Mouse (Mus musculus) limb, embryonic 13.5 days (tissue): ENCODE results near the gene Cdc14b. TPM values are rescaled to one million over a fixed set of nuclear protein-coding genes. Genes with fewer than 3 reads are reported as not detected.
A peak's percentile ranks its signal among the peaks of the same experiment; 100 is the strongest.

Source experiments
- ATAC-seq: fragments of 200-750 bp; cut with Nextera tagmentation; 2 replicates; pipeline ENCODE4 v1.8.0; 2017; ENCODE audit warnings: low read depth, moderate number of reproducible peaks, moderate TSS enrichment; ENCODE audit not compliant: low FRiP score
- H3K27ac ChIP-seq: fragments of 300-500 bp; sonication (generic); 2 replicates; pipeline ENCODE4 v1.5.1; 2015; ENCODE audit warnings: inconsistent platforms, mild to moderate bottlenecking, moderate library complexity
- H3K27me3 ChIP-seq: fragments of 300-500 bp; sonication (generic); 2 replicates; pipeline ENCODE4 v1.6.1; 2015; ENCODE audit warnings: mild to moderate bottlenecking, inconsistent platforms
- H3K36me3 ChIP-seq: fragments of 300-500 bp; sonication (generic); 2 replicates; pipeline ENCODE4 v1.6.1; 2015; ENCODE audit warnings: inconsistent platforms, mild to moderate bottlenecking, moderate library complexity
- H3K4me1 ChIP-seq: fragments of 300-500 bp; sonication (generic); 2 replicates; pipeline ENCODE4 v1.6.1; 2015; ENCODE audit warnings: inconsistent platforms
- H3K4me2 ChIP-seq: fragments of 300-500 bp; sonication (generic); replicated peaks from 2 replicates; pipeline ENCODE4 v1.6.1; 2015; ENCODE audit warnings: inconsistent platforms, mild to moderate bottlenecking, moderate library complexity
- H3K4me3 ChIP-seq: fragments of 300-500 bp; sonication (generic); 2 replicates; pipeline ENCODE4 v1.5.1; 2015; ENCODE audit warnings: moderate library complexity, mild to moderate bottlenecking, inconsistent platforms
- H3K9ac ChIP-seq: fragments of 300-500 bp; sonication (generic); 2 replicates; pipeline ENCODE4 v1.6.1; 2015; ENCODE audit warnings: mild to moderate bottlenecking, inconsistent platforms
- H3K9me3 ChIP-seq: fragments of 300-500 bp; sonication (generic); 2 replicates; pipeline ENCODE4 v1.6.1; 2016; ENCODE audit warnings: inconsistent platforms
- WGBS: fragments of 180-500 bp; shearing (Covaris S2); methylation state at CpG from one replicate; pipeline ENCODE4 v1.1.7; 2015; 5-methylcytosine and 5-hydroxymethylcytosine counted together
- polyA plus RNA-seq: library from polyadenylated mRNA; unstranded; fragments of >200 nt; fragmentation: Nextera tagmentation; extraction: Ambion mirVana; gene quantifications from 2 replicates; pipeline ENCODE4 v1.2.1, GENCODE M21; 2015

Gene Cdc14b
- polyA plus RNA-seq, 1 experiment from 2014 or later: 22.0 TPM

- WGBS: 91% methylated on average over 5 of the region's 5 CpGs
- no peak for ATAC-seq
- Histone ChIP-seq H3K27ac (no peak overlapping the region), H3K27me3 (no peaks in the 10 kb centered on the region), H3K9me3 (no peaks in the 10 kb centered on the region), H3K9ac (no peak overlapping the region), H3K4me3 (no peak overlapping the region), H3K4me2 (no peak overlapping the region), H3K36me3 (peaks cover 18% of the 10 kb centered on the region), H3K4me1 (no peaks in the 10 kb centered on the region)
These were observed 60.2 kb downstream of the Cdc14b start for GRCm38 (mm10) chr13:64214891-64215290.

GRCm38 (mm10) chr13:64211995-64212603 lies 63.0 kb downstream of the Cdc14b start:
- 89% methylated on average over 5 of the region's 5 CpGs for WGBS

GRCm38 (mm10) chr13:64208146-64208545 lies 66.9 kb downstream of the Cdc14b start:
- H3K9me3 ChIP-seq: no peaks in the 10 kb centered on the region
- no peak for ATAC-seq
- no peak overlapping the region for H3K4me3 ChIP-seq
- 90% methylated on average over 6 of the region's 6 CpGs for WGBS
- H3K27me3 ChIP-seq: no peaks in the 10 kb centered on the region
- no peak overlapping the region for H3K27ac ChIP-seq
- H3K4me2 ChIP-seq: no peak overlapping the region
- peaks cover 6% of the 10 kb centered on the region; the same call in 1 of the 2 replicates for H3K4me1 ChIP-seq
- no peak overlapping the region for H3K9ac ChIP-seq
- H3K36me3 ChIP-seq: peaks cover 8% of the 10 kb centered on the region

More at GRCm38 (mm10) chr13:64211995-64212603, 63.0 kb downstream of the Cdc14b start:
- Histone ChIP-seq H3K36me3 (peaks cover 21% of the 10 kb centered on the region), H3K9me3 (no peaks in the 10 kb centered on the region), H3K4me2 (no peak overlapping the region), H3K9ac (no peak overlapping the region), H3K4me3 (no peak overlapping the region), H3K27ac (no peak overlapping the region), H3K27me3 (no peaks in the 10 kb centered on the region), H3K4me1 (no peaks in the 10 kb centered on the region)
- no peak for ATAC-seq

- Histone ChIP-seq H3K9me3 (no peaks in the 10 kb centered on the region), H3K4me1 (peaks cover 6% of the 10 kb centered on the region; the same call in 1 of the 2 replicates), H3K27me3 (no peaks in the 10 kb centered on the region), H3K4me2 (no peak overlapping the region), H3K4me3 (no peak overlapping the region), H3K9ac (no peak overlapping the region), H3K27ac (no peak overlapping the region), H3K36me3 (peaks cover 13% of the 10 kb centered on the region)
- 18% methylated on average over 2 of the region's 2 CpGs for WGBS
- peak; percentile 71; the same call in 1 of the 2 replicates for ATAC-seq
These were observed 69.9 kb downstream of the Cdc14b start for GRCm38 (mm10) chr13:64205186-64205585.

GRCm38 (mm10) chr13:64204726-64205125 lies 70.4 kb downstream of the Cdc14b start:
- H3K9me3 ChIP-seq: no peaks in the 10 kb centered on the region
- no peak overlapping the region for H3K4me3 ChIP-seq
- H3K27me3 ChIP-seq: no peaks in the 10 kb centered on the region
- no peak overlapping the region for H3K4me2 ChIP-seq
- peaks cover 6% of the 10 kb centered on the region; the same call in 1 of the 2 replicates for H3K4me1 ChIP-seq
- ATAC-seq: no peak
- WGBS: 66% methylated on average over 2 of the region's 2 CpGs
- H3K27ac ChIP-seq: no peak overlapping the region
- H3K36me3 ChIP-seq: peaks cover 15% of the 10 kb centered on the region
- H3K9ac ChIP-seq: no peak overlapping the region

GRCm38 (mm10) chr13:64200911-64201310 lies 74.2 kb downstream of the Cdc14b start:
- Histone ChIP-seq H3K27me3 (no peaks in the 10 kb centered on the region), H3K9ac (no peak overlapping the region), H3K36me3 (peaks cover 23% of the 10 kb centered on the region), H3K4me2 (no peak overlapping the region), H3K27ac (no peak overlapping the region), H3K4me1 (peaks cover 9% of the 10 kb centered on the region; the same call in 1 of the 2 replicates), H3K4me3 (no peak overlapping the region), H3K9me3 (no peaks in the 10 kb centered on the region)
- ATAC-seq: no peak
- 97% methylated on average over 4 of the region's 4 CpGs for WGBS

GRCm38 (mm10) chr13:64198310-64198709 lies 76.8 kb downstream of the Cdc14b start:
- Histone ChIP-seq H3K4me2 (no peak overlapping the region), H3K36me3 (peaks cover 30% of the 10 kb centered on the region), H3K27me3 (no peaks in the 10 kb centered on the region), H3K4me3 (no peak overlapping the region), H3K9ac (no peak overlapping the region), H3K4me1 (0 out of 2 replicates have a peak, but pooled peaks cover 3% of the 10 kb centered on the region), H3K9me3 (no peaks in the 10 kb centered on the region), H3K27ac (no peak overlapping the region)
- WGBS: 85% methylated on average over 4 of the region's 4 CpGs
- no peak for ATAC-seq

- H3K36me3 ChIP-seq: peaks cover 30% of the 10 kb centered on the region
- no peaks in the 10 kb centered on the region for H3K27me3 ChIP-seq
- ATAC-seq: no peak
- 0 out of 2 replicates have a peak, but pooled peaks cover 3% of the 10 kb centered on the region for H3K4me1 ChIP-seq
- H3K4me3 ChIP-seq: no peak overlapping the region
- no peaks in the 10 kb centered on the region for H3K9me3 ChIP-seq
- H3K9ac ChIP-seq: no peak overlapping the region
- 58% methylated on average over 6 of the region's 6 CpGs for WGBS
- H3K4me2 ChIP-seq: no peak overlapping the region
- no peak overlapping the region for H3K27ac ChIP-seq
These were observed 77.2 kb downstream of the Cdc14b start for GRCm38 (mm10) chr13:64197899-64198298.

- H3K4me2 ChIP-seq: no peak overlapping the region
- H3K4me1 ChIP-seq: no peaks in the 10 kb centered on the region
- H3K9me3 ChIP-seq: no peaks in the 10 kb centered on the region
- H3K36me3 ChIP-seq: peaks cover 57% of the 10 kb centered on the region
- H3K9ac ChIP-seq: no peak overlapping the region
- H3K4me3 ChIP-seq: no peak overlapping the region
- no peak overlapping the region for H3K27ac ChIP-seq
- H3K27me3 ChIP-seq: no peaks in the 10 kb centered on the region
- no peak for ATAC-seq
These were observed 88.0 kb downstream of the Cdc14b start for GRCm38 (mm10) chr13:64187065-64187464.

GRCm38 (mm10) chr13:64186516-64186915 lies 88.6 kb downstream of the Cdc14b start:
- Histone ChIP-seq H3K27ac (no peak overlapping the region), H3K9ac (no peak overlapping the region), H3K4me3 (no peak overlapping the region), H3K36me3 (peaks cover 61% of the 10 kb centered on the region), H3K4me1 (no peaks in the 10 kb centered on the region), H3K9me3 (no peaks in the 10 kb centered on the region), H3K27me3 (no peaks in the 10 kb centered on the region), H3K4me2 (no peak overlapping the region)
- no peak for ATAC-seq
- 94% methylated on average over 4 of the region's 4 CpGs for WGBS

- Histone ChIP-seq H3K9me3 (no peaks in the 10 kb centered on the region), H3K27me3 (no peaks in the 10 kb centered on the region), H3K4me3 (no peak overlapping the region), H3K27ac (no peak overlapping the region), H3K9ac (no peak overlapping the region), H3K4me1 (no peaks in the 10 kb centered on the region), H3K36me3 (peaks cover 67% of the 10 kb centered on the region), H3K4me2 (no peak overlapping the region)
- WGBS: 91% methylated on average over 9 of the region's 9 CpGs
- ATAC-seq: no peak
These were observed 89.5 kb downstream of the Cdc14b start for GRCm38 (mm10) chr13:64185586-64185985.

GRCm38 (mm10) chr13:64185176-64185575 lies 89.9 kb downstream of the Cdc14b start:
- H3K4me1 ChIP-seq: no peaks in the 10 kb centered on the region
- no peak overlapping the region for H3K27ac ChIP-seq
- no peak overlapping the region for H3K4me3 ChIP-seq
- peaks cover 67% of the 10 kb centered on the region for H3K36me3 ChIP-seq
- H3K9ac ChIP-seq: no peak overlapping the region
- 80% methylated on average over 7 of the region's 7 CpGs for WGBS
- H3K27me3 ChIP-seq: no peaks in the 10 kb centered on the region
- ATAC-seq: no peak
- H3K4me2 ChIP-seq: no peak overlapping the region
- H3K9me3 ChIP-seq: no peaks in the 10 kb centered on the region

GRCm38 (mm10) chr13:64184361-64184760 lies 90.7 kb downstream of the Cdc14b start:
- H3K27ac ChIP-seq: no peak overlapping the region
- no peak for ATAC-seq
- H3K9ac ChIP-seq: no peak overlapping the region
- no peaks in the 10 kb centered on the region for H3K27me3 ChIP-seq
- H3K36me3 ChIP-seq: peaks cover 70% of the 10 kb centered on the region
- no peak overlapping the region for H3K4me2 ChIP-seq
- WGBS: 82% methylated on average over 10 of the region's 10 CpGs
- H3K4me3 ChIP-seq: no peak overlapping the region
- no peaks in the 10 kb centered on the region for H3K4me1 ChIP-seq
- no peaks in the 10 kb centered on the region for H3K9me3 ChIP-seq
